Mouse (Mus musculus) erythroblast, embryonic 14.5 days (primary cell): Measurements from ENCODE around the gene Scamp2.

Experiments used
- GATA1 ChIP-seq: IDR thresholded peaks from 2 replicates; pipeline ENCODE4 v1.6.1; 2012; ENCODE audit warnings: low read length, inconsistent platforms, mixed read lengths
- TAL1 ChIP-seq: IDR thresholded peaks from 3 replicates; pipeline ENCODE4 v1.6.1; 2012; ENCODE audit warnings: low read length, inconsistent platforms, mixed read lengths

GRCm38 (mm10) chr9:57557215-57557614 lies 3.5 kb upstream of the Scamp2 start:
- TF ChIP-seq TAL1 (no peak), GATA1 (no peak)
